Mouse (Mus musculus): Measurements from ENCODE around the gene Ascl1.

DNA sequence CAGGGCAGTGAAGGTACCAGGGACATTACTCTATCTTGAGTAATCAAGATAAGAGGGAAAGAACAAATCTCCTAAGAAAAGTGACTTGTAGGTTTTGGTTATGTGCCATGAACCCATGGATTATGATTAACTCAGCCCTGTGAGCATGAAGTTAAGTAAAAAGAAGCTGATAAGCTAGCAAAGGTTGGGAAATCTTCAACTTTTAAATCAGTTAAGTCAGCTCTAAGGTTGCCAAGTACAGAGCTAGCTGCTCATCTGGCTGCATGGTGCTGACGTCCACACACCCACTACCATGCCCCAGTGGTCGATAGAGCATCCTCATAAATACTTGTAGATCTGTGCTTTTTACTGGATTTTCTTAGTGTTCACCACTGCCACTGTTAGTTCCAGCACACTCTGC is 25.1 kb upstream of the Ascl1 start:
- no peak for TF ChIP-seq CTCF (IDR thresholded peaks at IDR 0.05; ENCODE audit: borderline replicate concordance, insufficient read depth, low read length)
- no peak for TF ChIP-seq POLR2A (IDR thresholded peaks at IDR 0.05; ENCODE audit: low read depth, low read length)

Data from embryonic fibroblast, embryonic 13.5 days (primary cell).